Mouse (Mus musculus): ENCODE measurements around the gene Scg3. TPM values are rescaled to one million over a fixed set of nuclear protein-coding genes. Genes with fewer than 3 reads are reported as not detected.
A peak's percentile ranks its signal among the peaks of the same experiment; 100 is the strongest.
"Not testable (repeated sequence)": the region's sequence is repeated elsewhere in the genome, so short reads cannot be mapped to it uniquely, and the experiment has no call there.

Gene Scg3
- polyA plus RNA-seq, 1 experiment from 2014 or later, result 5.8 TPM

GRCm38 (mm10) chr9:75621428-75621827 is 62.4 kb downstream of the Scg3 start:
- no peak overlapping the region for H3K27ac ChIP-seq (replicated peaks; ENCODE audit: low read depth, low read length)
- H3K36me3 ChIP-seq (ENCODE audit: control insufficient read depth, insufficient read depth, low read length), result no peaks in the 10 kb centered on the region
- no peak for ATAC-seq (ENCODE audit: low read depth)
- H3K4me3 ChIP-seq (ENCODE audit: low read depth, low read length), result no peak overlapping the region
- WGBS, result 73% methylated on average over 3 of the region's 3 CpGs
- H3K9ac ChIP-seq (ENCODE audit: low read depth, low read length), result no peak overlapping the region
- H3K27me3 ChIP-seq (replicated peaks; ENCODE audit: control insufficient read depth, insufficient read depth, low read length), result no peaks in the 10 kb centered on the region
- H3K4me1 ChIP-seq (ENCODE audit: control insufficient read depth, insufficient read depth, low read length), result peaks cover 5% of the 10 kb centered on the region; the same call in 1 of the 2 replicates
- no peak for DNase-seq (ENCODE audit: low spot score)
- no peak overlapping the region for H3K4me2 ChIP-seq (ENCODE audit: low read depth, low read length)
- H3K9me3 ChIP-seq (ENCODE audit: control insufficient read depth, low read length), result no peaks in the 10 kb centered on the region

GRCm38 (mm10) chr9:75619761-75620160 is 64.1 kb downstream of the Scg3 start:
- H3K4me1 ChIP-seq (ENCODE audit: control insufficient read depth, insufficient read depth, low read length); H3K9ac ChIP-seq (ENCODE audit: low read depth, low read length); H3K27me3 ChIP-seq (replicated peaks; ENCODE audit: control insufficient read depth, insufficient read depth, low read length); ATAC-seq (ENCODE audit: low read depth); DNase-seq (ENCODE audit: low spot score); H3K9me3 ChIP-seq (ENCODE audit: control insufficient read depth, low read length); H3K4me3 ChIP-seq (ENCODE audit: low read depth, low read length); H3K36me3 ChIP-seq (ENCODE audit: control insufficient read depth, insufficient read depth, low read length); H3K27ac ChIP-seq (replicated peaks; ENCODE audit: low read depth, low read length); H3K4me2 ChIP-seq (ENCODE audit: low read depth, low read length): not testable (repeated sequence)
- 95% methylated on average over 2 of the region's 2 CpGs for WGBS

GRCm38 (mm10) chr9:75618836-75619400 is 64.9 kb downstream of the Scg3 start:
- no peak for DNase-seq (ENCODE audit: low spot score)
- 69% methylated on average over 5 of the region's 6 CpGs for WGBS

GRCm38 (mm10) chr9:75616560-75616959 is 67.3 kb downstream of the Scg3 start:
- Histone ChIP-seq H3K27me3 (replicated peaks; ENCODE audit: control insufficient read depth, insufficient read depth, low read length) (no peaks in the 10 kb centered on the region), H3K27ac (replicated peaks; ENCODE audit: low read depth, low read length) (no peak overlapping the region), H3K36me3 (ENCODE audit: control insufficient read depth, insufficient read depth, low read length) (no peaks in the 10 kb centered on the region), H3K9me3 (ENCODE audit: control insufficient read depth, low read length) (no peaks in the 10 kb centered on the region), H3K9ac (ENCODE audit: low read depth, low read length) (no peak overlapping the region), H3K4me1 (ENCODE audit: control insufficient read depth, insufficient read depth, low read length) (no peaks in the 10 kb centered on the region), H3K4me2 (ENCODE audit: low read depth, low read length) (no peak overlapping the region), H3K4me3 (ENCODE audit: low read depth, low read length) (no peak overlapping the region)
- WGBS, result 67% methylated on average over 3 of the region's 3 CpGs
- no peak for ATAC-seq (ENCODE audit: low read depth)
- DNase-seq (ENCODE audit: low spot score), result no peak

More at GRCm38 (mm10) chr9:75618836-75619400, 64.9 kb downstream of the Scg3 start:
- no peaks in the 10 kb centered on the region for H3K27me3 ChIP-seq (replicated peaks; ENCODE audit: control insufficient read depth, insufficient read depth, low read length)
- no peak overlapping the region for H3K4me2 ChIP-seq (ENCODE audit: low read depth, low read length)
- H3K27ac ChIP-seq (replicated peaks; ENCODE audit: low read depth, low read length), result no peak overlapping the region
- H3K4me1 ChIP-seq (ENCODE audit: control insufficient read depth, insufficient read depth, low read length), result no peaks in the 10 kb centered on the region
- no peak overlapping the region for H3K4me3 ChIP-seq (ENCODE audit: low read depth, low read length)
- H3K9ac ChIP-seq (ENCODE audit: low read depth, low read length), result no peak overlapping the region
- H3K36me3 ChIP-seq (ENCODE audit: control insufficient read depth, insufficient read depth, low read length), result no peaks in the 10 kb centered on the region
- no peak for ATAC-seq (ENCODE audit: low read depth)
- H3K9me3 ChIP-seq (ENCODE audit: control insufficient read depth, low read length), result no peaks in the 10 kb centered on the region

- Histone ChIP-seq H3K36me3 (ENCODE audit: control insufficient read depth, insufficient read depth, low read length) (no peaks in the 10 kb centered on the region), H3K4me1 (ENCODE audit: control insufficient read depth, insufficient read depth, low read length) (no peaks in the 10 kb centered on the region), H3K9ac (ENCODE audit: low read depth, low read length) (peak within 1 kb of the TSS; percentile 67), H3K27me3 (replicated peaks; ENCODE audit: control insufficient read depth, insufficient read depth, low read length) (no peaks in the 10 kb centered on the region), H3K4me2 (ENCODE audit: low read depth, low read length) (peak within 1 kb of the TSS; percentile 85), H3K9me3 (ENCODE audit: control insufficient read depth, low read length) (no peaks in the 10 kb centered on the region), H3K4me3 (ENCODE audit: low read depth, low read length) (peak within 1 kb of the TSS; percentile 69), H3K27ac (replicated peaks; ENCODE audit: low read depth, low read length) (no peak within 1 kb of the TSS; the same call in 1 of the 2 replicates)
- under 1% methylated on average over 48 of the region's 74 CpGs for WGBS
- ATAC-seq (ENCODE audit: low read depth) (peak; percentile 94), DNase-seq (ENCODE audit: low spot score) (peak; percentile 53)
Observed at GRCm38 (mm10) chr9:75610571-75611493, 73.0 kb downstream of the Scg3 start, which contains the start of gene Tmod2. TSS of gene Tmod2 (minus strand) at chr9:75611325.

GRCm38 (mm10) chr9:75609965-75610364 is 73.9 kb downstream of the Scg3 start:
- DNase-seq (ENCODE audit: low spot score), result no peak
- Histone ChIP-seq H3K4me1 (ENCODE audit: control insufficient read depth, insufficient read depth, low read length) (no peaks in the 10 kb centered on the region), H3K36me3 (ENCODE audit: control insufficient read depth, insufficient read depth, low read length) (no peaks in the 10 kb centered on the region), H3K9ac (ENCODE audit: low read depth, low read length) (peak overlapping the region; percentile 44), H3K27me3 (replicated peaks; ENCODE audit: control insufficient read depth, insufficient read depth, low read length) (no peaks in the 10 kb centered on the region), H3K4me2 (ENCODE audit: low read depth, low read length) (peak overlapping the region; percentile 85), H3K27ac (replicated peaks; ENCODE audit: low read depth, low read length) (no peak overlapping the region), H3K4me3 (ENCODE audit: low read depth, low read length) (peak overlapping the region; percentile 69), H3K9me3 (ENCODE audit: control insufficient read depth, low read length) (no peaks in the 10 kb centered on the region)
- WGBS, result 17% methylated on average over 16 of the region's 16 CpGs
- ATAC-seq (ENCODE audit: low read depth), result no peak

- Histone ChIP-seq H3K9ac (ENCODE audit: low read depth, low read length) (no peak overlapping the region), H3K27me3 (replicated peaks; ENCODE audit: control insufficient read depth, insufficient read depth, low read length) (no peaks in the 10 kb centered on the region), H3K4me1 (ENCODE audit: control insufficient read depth, insufficient read depth, low read length) (no peaks in the 10 kb centered on the region), H3K36me3 (ENCODE audit: control insufficient read depth, insufficient read depth, low read length) (no peaks in the 10 kb centered on the region), H3K27ac (replicated peaks; ENCODE audit: low read depth, low read length) (no peak overlapping the region), H3K4me3 (ENCODE audit: low read depth, low read length) (peak overlapping the region; percentile 69; the same call in 1 of the 2 replicates), H3K4me2 (ENCODE audit: low read depth, low read length) (peak overlapping the region; percentile 85; the same call in 1 of the 2 replicates), H3K9me3 (ENCODE audit: control insufficient read depth, low read length) (no peaks in the 10 kb centered on the region)
- ATAC-seq (ENCODE audit: low read depth) (no peak), DNase-seq (ENCODE audit: low spot score) (no peak)
- 51% methylated on average over 1 of the region's 1 CpGs for WGBS
Observed at GRCm38 (mm10) chr9:75609505-75609904, 74.4 kb downstream of the Scg3 start.

- Histone ChIP-seq H3K27me3 (replicated peaks; ENCODE audit: control insufficient read depth, insufficient read depth, low read length) (no peaks in the 10 kb centered on the region), H3K4me3 (ENCODE audit: low read depth, low read length) (no peak overlapping the region), H3K36me3 (ENCODE audit: control insufficient read depth, insufficient read depth, low read length) (no peaks in the 10 kb centered on the region), H3K9me3 (ENCODE audit: control insufficient read depth, low read length) (no peaks in the 10 kb centered on the region), H3K4me1 (ENCODE audit: control insufficient read depth, insufficient read depth, low read length) (no peaks in the 10 kb centered on the region), H3K4me2 (ENCODE audit: low read depth, low read length) (no peak overlapping the region), H3K27ac (replicated peaks; ENCODE audit: low read depth, low read length) (no peak overlapping the region), H3K9ac (ENCODE audit: low read depth, low read length) (no peak overlapping the region)
- WGBS, result 90% methylated on average over 4 of the region's 4 CpGs
- ATAC-seq (ENCODE audit: low read depth) (no peak), DNase-seq (ENCODE audit: low spot score) (no peak)
Observed at GRCm38 (mm10) chr9:75607496-75607895, 76.4 kb downstream of the Scg3 start.
